Mouse (Mus musculus) cerebellum, adult 9-10 months (tissue): ENCODE results near the gene Bnc2.

ENCODE experiments used
- DNase-seq: peaks from one replicate; pipeline ENCODE4 v3.0.0; 2022

The Bnc2 gene

GRCm38 (mm10) chr4:84407328-84408028 is 267.6 kb downstream of the Bnc2 start:
- DNase-seq, result no peak

- DNase-seq, result no peak
Measured at GRCm38 (mm10) chr4:84403356-84404145, 271.5 kb downstream of the Bnc2 start.

DNA sequence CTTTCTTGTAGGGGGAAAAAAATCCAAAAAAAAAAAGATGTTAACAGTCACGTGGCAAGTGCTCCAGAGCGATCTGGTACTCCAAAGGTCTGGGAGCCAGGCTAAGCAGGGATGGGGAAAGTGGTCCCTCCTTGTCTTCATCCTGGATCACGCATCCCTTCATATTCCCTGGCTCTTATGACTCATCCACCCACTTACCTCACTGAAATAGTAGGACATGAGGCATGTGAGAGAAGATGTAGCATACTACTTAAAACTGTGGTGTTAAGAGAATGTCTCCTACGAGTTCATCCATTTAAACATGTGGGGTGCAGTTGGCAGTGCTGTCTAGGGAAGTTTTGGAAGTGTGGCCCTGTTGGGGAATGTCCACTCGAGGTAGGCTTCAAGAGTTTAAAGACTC is 286.1 kb downstream of the Bnc2 start:
- no peak for DNase-seq

- DNase-seq, result no peak
Measured at GRCm38 (mm10) chr4:84385156-84385555, 289.9 kb downstream of the Bnc2 start.

DNA sequence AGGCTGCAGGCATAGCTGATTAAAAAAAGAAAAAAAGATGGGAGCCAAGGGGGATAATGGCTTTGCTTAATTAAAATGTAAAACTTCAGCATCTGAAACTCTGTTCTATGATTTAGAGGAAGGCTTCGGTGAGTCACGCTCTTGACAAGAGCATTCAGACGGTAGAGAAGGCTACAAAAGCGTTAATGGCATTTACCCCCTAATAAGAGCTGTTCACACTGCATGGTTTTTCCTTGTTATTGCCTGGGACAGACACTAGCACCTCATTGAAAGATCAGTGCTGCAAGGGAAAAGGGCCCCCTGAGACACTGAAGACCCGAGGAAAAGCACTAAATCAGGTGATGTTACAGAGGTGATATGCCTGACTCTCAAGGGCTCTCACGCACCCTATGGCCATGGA is 295.8 kb downstream of the Bnc2 start:
- no peak for DNase-seq

GRCm38 (mm10) chr4:84377513-84377912 is 297.6 kb downstream of the Bnc2 start:
- no peak for DNase-seq

- no peak for DNase-seq
Measured at GRCm38 (mm10) chr4:84362337-84362823, 312.7 kb downstream of the Bnc2 start.

DNA sequence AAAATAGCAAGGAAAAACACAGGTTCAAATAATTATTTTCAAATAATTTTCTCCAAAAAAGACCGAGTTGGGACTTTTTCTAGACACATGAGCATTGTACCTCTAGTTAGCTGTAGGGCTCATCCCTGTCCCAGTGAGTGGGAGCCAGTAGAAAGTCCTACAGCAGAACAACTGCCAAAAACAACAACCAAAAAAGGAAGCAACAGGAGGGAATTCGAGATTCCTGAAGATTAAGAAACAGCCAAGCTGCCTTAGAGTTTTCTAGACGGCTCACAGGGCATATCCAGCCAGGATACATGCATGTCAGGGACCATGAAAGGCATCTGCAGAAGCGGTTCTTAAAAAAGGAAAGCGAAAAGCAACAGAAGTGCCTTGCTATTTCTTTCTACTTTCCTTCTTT is 313.9 kb downstream of the Bnc2 start:
- no peak for DNase-seq

DNA sequence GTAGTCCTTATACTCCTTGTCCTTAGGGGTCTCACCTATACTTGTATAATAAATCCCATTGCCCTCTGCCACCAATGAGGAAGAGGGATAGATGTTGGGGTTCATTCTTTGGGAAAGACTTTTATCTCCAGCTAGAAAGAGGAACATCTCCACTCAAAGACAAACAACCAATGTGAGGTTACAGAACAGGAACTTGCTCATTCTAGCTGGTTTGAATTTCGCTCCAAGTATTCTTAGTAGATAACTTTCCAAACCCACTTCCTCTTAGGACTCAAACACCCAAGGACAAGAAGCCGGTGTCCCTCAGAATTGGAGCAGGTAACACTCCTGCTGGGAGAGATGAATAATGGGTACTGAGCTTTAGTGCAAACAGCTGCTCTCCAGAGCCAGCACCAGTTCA is 315.1 kb downstream of the Bnc2 start:
- no peak for DNase-seq

DNA sequence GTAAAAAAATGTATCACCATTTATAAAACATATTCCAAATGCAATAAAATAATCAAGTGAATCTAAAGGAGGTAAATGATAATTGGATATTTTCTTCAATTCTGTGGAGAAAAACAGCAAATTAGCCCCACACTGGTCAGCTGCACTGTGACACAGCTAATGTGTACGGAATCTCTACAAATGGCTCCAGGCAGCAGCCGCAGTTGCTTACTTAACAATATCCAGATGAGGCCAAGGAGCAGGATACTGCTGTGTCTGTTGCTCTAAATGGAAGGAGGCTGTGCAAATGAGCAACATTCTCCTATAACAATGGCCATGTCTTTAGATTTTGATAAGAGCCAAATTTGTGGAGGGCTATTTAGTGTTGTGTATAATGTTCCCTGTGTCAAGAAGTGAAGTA is 316.9 kb downstream of the Bnc2 start:
- no peak for DNase-seq

- no peak for DNase-seq
Measured at GRCm38 (mm10) chr4:84357382-84357781, 317.7 kb downstream of the Bnc2 start.

DNA sequence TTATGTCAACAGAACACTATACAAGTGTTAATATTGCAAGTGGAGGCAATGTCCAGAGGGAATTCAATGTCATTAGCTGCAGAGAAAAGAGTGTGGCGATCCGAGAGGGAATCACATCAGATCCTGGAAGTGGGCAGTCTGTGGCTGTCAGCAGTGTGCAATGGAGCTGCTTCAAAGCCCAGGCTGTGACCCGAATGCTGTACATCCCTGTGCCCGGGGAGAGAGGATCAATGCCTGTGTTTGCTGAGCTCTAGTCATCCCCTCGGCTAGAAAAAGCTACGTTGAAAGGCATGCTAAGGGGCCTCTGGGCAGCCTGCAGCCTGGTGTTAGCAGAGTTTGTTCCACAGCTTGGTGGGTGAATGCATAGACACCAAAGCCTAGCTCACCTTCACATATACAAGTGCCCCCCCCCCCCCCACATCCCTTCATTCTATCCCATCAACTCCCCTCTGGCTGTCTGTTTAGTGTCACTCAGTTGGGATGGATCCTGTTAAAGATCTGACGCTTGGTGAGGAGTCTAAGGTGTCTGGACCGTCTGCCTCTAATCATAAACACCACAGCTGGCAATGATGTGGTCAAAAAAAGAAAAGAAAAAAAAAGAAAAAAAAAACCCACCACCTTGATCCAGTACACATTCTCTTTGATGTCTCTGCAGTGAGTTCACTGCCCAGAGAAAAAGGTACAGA is 318.5 kb downstream of the Bnc2 start:
- no peak for DNase-seq

GRCm38 (mm10) chr4:84352656-84353055 is 322.4 kb downstream of the Bnc2 start:
- DNase-seq, result no peak

DNA sequence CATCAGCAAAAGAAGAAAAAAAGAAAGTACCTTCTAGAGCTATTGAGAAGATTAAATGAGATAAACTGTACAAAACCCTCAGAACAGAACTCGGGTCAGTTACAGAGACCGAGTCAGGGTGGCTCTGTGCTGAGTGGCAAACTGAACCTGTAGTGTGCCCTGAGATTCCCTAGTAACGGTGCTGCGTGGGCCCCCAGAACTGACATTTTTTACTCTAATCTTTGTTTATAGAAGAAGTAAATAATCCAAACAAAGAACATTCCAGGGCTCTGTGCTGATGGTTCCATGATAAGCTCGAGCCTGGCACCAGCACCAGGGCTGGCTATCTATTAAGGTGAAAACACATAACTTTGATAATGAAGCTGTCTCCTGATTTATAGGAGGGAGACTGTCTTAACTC is 325.5 kb downstream of the Bnc2 start:
- DNase-seq, result no peak

- DNase-seq, result no peak
Measured at GRCm38 (mm10) chr4:84339172-84339571, 335.9 kb downstream of the Bnc2 start.

- DNase-seq, result no peak
Measured at GRCm38 (mm10) chr4:84331995-84332394, 343.1 kb downstream of the Bnc2 start.

DNA sequence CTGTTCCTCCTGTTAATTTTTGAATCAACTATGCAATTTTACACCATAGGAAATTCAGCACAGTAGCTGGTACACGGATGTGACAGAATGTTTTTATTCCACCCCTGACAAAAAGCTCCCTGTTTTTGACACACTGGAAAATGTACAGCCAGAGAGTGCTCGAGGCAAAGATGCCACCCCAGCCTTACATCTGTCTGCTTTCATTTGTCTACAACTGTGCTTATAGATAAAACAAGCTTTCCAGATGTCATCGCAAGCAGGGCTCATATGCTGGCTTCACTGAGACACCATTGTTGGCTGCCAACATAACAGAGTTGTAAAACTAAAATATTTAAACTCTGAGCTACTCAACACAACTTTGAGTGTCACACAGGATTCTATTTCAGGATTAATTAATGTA is 343.6 kb downstream of the Bnc2 start:
- DNase-seq, result no peak

DNA sequence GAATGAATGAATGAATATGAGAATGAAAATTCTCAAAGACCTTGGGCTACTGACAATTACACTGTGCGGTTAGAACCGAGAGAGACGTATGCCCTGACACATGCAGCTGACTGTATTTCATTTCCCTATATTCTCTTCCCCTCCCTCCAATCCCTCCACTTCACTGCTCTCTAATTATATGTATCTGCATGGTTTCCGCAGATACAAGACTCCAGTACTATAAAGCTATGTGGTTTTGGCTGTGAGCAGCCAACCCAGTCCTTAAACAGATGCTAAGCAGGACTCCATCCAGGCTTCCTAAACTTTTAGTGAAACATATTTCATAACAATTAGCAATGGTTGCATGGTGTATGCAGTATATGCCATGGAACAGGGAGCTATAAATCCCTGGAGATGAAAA is 344.6 kb downstream of the Bnc2 start:
- DNase-seq, result no peak

- no peak for DNase-seq
Measured at GRCm38 (mm10) chr4:84329651-84330050, 345.4 kb downstream of the Bnc2 start.

GRCm38 (mm10) chr4:84324371-84324770 is 350.7 kb downstream of the Bnc2 start:
- no peak for DNase-seq

DNA sequence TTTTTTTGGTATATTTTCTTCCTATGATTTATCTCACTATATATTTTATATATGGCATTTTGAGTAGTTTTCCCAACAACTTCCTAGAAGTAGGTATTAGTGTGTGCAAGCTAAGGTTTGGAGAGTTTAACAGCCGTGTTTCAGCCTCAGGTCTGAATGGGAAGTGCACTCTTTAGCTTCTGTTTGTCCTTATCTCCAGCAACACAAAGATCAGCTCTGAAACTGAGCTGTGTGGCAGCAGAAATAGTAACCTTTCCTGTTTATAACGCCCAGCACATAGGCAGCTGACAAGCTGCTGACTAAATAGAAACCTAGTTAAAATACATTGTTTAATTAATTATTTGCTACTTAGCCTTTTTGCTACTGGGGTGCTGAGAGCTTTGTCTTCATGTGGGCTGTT is 353.5 kb downstream of the Bnc2 start:
- DNase-seq, result no peak

- no peak for DNase-seq
Measured at GRCm38 (mm10) chr4:84317421-84317820, 357.7 kb downstream of the Bnc2 start.

GRCm38 (mm10) chr4:84311371-84311770 is 363.7 kb downstream of the Bnc2 start:
- DNase-seq, result no peak

DNA sequence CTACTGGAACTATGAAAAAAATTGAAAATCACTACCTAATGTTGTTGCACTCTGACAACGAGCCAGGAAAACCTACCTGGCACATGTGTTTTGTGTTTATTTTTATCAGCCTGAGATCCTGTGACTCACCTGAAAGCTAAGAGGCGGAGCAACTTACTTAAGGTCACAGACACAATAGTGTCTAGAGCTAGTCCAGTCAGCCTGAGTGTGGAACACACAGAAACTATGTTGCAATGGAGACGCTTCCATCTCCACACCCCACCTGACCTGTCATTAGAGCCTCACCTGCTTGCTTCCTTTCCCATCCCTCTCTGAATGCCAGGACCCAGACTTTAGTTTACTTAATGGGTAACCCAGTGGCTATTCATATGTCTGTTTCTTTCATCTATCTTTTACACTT is 364.2 kb downstream of the Bnc2 start:
- no peak for DNase-seq
